Mouse (Mus musculus): ENCODE results near the gene Tle3. TPM values are rescaled to one million over a fixed set of nuclear protein-coding genes. Genes with fewer than 3 reads are reported as not detected.

Tle3 gene
- total RNA-seq, 4 experiments from 2014 or later, result 9.7 to 16.2 (median 14.0) TPM

GRCm38 (mm10) chr9:61435191-61435989, 63.2 kb downstream of the Tle3 start:
- DNase-seq (ENCODE audit: low spot score), result peak; percentile 48

- no peak for DNase-seq (ENCODE audit: low spot score)
Measured at GRCm38 (mm10) chr9:61436104-61436503, 63.9 kb downstream of the Tle3 start.

GRCm38 (mm10) chr9:61436761-61437160, 64.6 kb downstream of the Tle3 start:
- no peak for DNase-seq (ENCODE audit: low spot score)

- no peak for DNase-seq (ENCODE audit: low spot score)
Measured at GRCm38 (mm10) chr9:61439092-61439491, 66.9 kb downstream of the Tle3 start.

- DNase-seq (ENCODE audit: low spot score), result no peak
Measured at GRCm38 (mm10) chr9:61439979-61440378, 67.8 kb downstream of the Tle3 start.

- no peak for DNase-seq (ENCODE audit: low spot score)
Measured at GRCm38 (mm10) chr9:61441206-61441913, 69.2 kb downstream of the Tle3 start.

- DNase-seq (ENCODE audit: low spot score), result no peak
Measured at GRCm38 (mm10) chr9:61442951-61443630, 70.9 kb downstream of the Tle3 start.

- no peak for DNase-seq (ENCODE audit: low spot score)
Measured at GRCm38 (mm10) chr9:61445151-61445550, 73.0 kb downstream of the Tle3 start.

GRCm38 (mm10) chr9:61445711-61446222, 73.6 kb downstream of the Tle3 start:
- DNase-seq (ENCODE audit: low spot score), result peak; percentile 44

- no peak for DNase-seq (ENCODE audit: low spot score)
Measured at GRCm38 (mm10) chr9:61446965-61447364, 74.8 kb downstream of the Tle3 start.

- DNase-seq (ENCODE audit: low spot score), result no peak
Measured at GRCm38 (mm10) chr9:61449363-61449904, 77.3 kb downstream of the Tle3 start.

GRCm38 (mm10) chr9:61452081-61452480, 79.9 kb downstream of the Tle3 start:
- DNase-seq (ENCODE audit: low spot score), result no peak

GRCm38 (mm10) chr9:61455861-61456261, 83.7 kb downstream of the Tle3 start:
- peak; percentile 73 for DNase-seq (ENCODE audit: low spot score)

GRCm38 (mm10) chr9:61456441-61457161, 84.4 kb downstream of the Tle3 start:
- no peak for DNase-seq (ENCODE audit: low spot score)

- no peak for DNase-seq (ENCODE audit: low spot score)
Measured at GRCm38 (mm10) chr9:61457162-61457523, 85.0 kb downstream of the Tle3 start.

- no peak for DNase-seq (ENCODE audit: low spot score)
Measured at GRCm38 (mm10) chr9:61461859-61462258, 89.7 kb downstream of the Tle3 start.

- DNase-seq (ENCODE audit: low spot score), result no peak
Measured at GRCm38 (mm10) chr9:61467436-61467835, 95.3 kb downstream of the Tle3 start.

Data from heart, adult 8-10 months (tissue).